Mouse (Mus musculus) cerebellum, adult 2 months (tissue): Measurements from ENCODE around the gene Fam76a. TPM values are rescaled to one million over a fixed set of nuclear protein-coding genes. Genes with fewer than 3 reads are reported as not detected.

ENCODE experiments used
- DNase-seq, 2 experiments: peaks; one replicate each; pipeline ENCODE4 v3.0.0; 2021
- H3K27ac ChIP-seq: fragments of 200-500 bp; 2 replicates; pipeline ENCODE4 v1.5.1; 2012; ENCODE audit warnings: low read length, control low read depth, inconsistent platforms; ENCODE audit not compliant: insufficient read depth
- H3K27me3 ChIP-seq: fragments of 200-500 bp; 2 replicates; pipeline ENCODE4 v1.6.1; 2012; ENCODE audit warnings: inconsistent platforms, mild to moderate bottlenecking, low read length, moderate library complexity; ENCODE audit not compliant: control insufficient read depth, insufficient read depth
- H3K4me1 ChIP-seq: fragments of 200-500 bp; 2 replicates; pipeline ENCODE4 v1.6.1; 2011; ENCODE audit warnings: low read length; ENCODE audit not compliant: control insufficient read depth, insufficient read depth
- H3K4me3 ChIP-seq: fragments of 200-500 bp; replicated peaks from 2 replicates; pipeline ENCODE3; 2011; ENCODE audit warnings: mild to moderate bottlenecking, low read depth, low read length, control low read depth; ENCODE audit not compliant: insufficient read depth
- CTCF ChIP-seq: fragments of 200-500 bp; IDR thresholded peaks from 2 replicates; pipeline ENCODE4 v1.5.1; 2011; ENCODE audit warnings: low read depth, mild to moderate bottlenecking, control low read depth, low read length, moderate library complexity, borderline replicate concordance; ENCODE audit not compliant: insufficient read depth
- POLR2A ChIP-seq: fragments of 200-500 bp; IDR thresholded peaks from 2 replicates; pipeline ENCODE4 v1.6.1; 2011; ENCODE audit warnings: low read length, control low read depth, borderline replicate concordance; ENCODE audit not compliant: insufficient read depth
- WGBS: fragments of 180-500 bp; shearing (Covaris S2); methylation state at CpG from one replicate; pipeline ENCODE4 v1.1.7; 2018; 5-methylcytosine and 5-hydroxymethylcytosine counted together
- polyA plus RNA-seq: library from polyadenylated mRNA; depleted of rRNA; stranded (reverse); fragments of >200 nt; gene quantifications from 2 replicates; pipeline ENCODE4 v1.2.3, GENCODE M21; 2012; rRNA removed

Fam76a gene
- polyA plus RNA-seq, 1 experiment: 30.0 TPM

GRCm38 (mm10) chr4:132871116-132871515, 51.2 kb downstream of the Fam76a start:
- Histone ChIP-seq H3K27me3 (no peaks in the 10 kb centered on the region), H3K4me1 (0 out of 2 replicates have a peak, but pooled peaks cover 2% of the 10 kb centered on the region), H3K27ac (no peak overlapping the region), H3K4me3 (no peak overlapping the region)
- 95% methylated on average over 3 of the region's 3 CpGs for WGBS
- TF ChIP-seq POLR2A: no peak
- no peak for TF ChIP-seq CTCF
- no peak for DNase-seq

DNA sequence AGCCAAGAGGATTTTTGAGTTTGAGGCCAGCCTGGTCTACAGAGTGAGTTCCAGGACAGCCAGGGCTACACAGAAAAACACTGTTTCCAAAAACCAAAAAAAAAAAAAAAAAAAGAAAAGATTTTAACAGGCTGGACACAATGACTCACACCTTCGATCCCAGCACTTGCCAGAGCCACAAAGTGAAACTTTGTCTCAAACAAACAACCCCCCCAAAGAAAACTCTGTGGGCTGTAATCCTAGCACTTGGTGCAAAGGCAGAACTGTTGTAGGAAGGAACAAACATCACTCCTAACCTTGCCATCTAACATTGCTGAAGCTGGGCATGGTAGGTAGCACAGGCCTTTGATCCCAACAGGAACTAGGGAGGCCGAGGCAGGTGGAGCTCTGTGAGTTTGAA, 57.5 kb downstream of the Fam76a start:
- H3K27me3 ChIP-seq: no peaks in the 10 kb centered on the region
- 94% methylated on average over 2 of the region's 2 CpGs for WGBS

DNA sequence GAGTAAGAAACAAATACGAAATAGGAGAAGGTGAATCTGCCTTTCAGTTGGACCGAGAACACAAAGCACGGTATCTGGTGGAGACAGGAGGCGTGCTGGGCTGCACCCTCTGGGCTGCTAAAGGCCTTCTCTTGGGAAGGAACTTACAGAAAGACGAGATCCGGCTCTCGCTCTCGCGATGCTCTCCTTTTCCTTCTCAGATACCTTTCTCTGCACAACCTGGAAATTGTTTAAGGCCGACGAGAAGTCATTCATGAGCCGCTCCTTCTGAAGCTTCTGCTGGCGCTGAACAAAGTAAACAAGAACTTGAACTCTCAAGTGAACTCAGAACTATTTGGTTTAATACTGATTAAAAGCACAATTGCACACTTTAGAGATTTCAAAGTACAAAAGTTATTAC, 59.3 kb downstream of the Fam76a start:
- Histone ChIP-seq H3K27ac (no peak overlapping the region), H3K27me3 (no peaks in the 10 kb centered on the region), H3K4me3 (no peak overlapping the region), H3K4me1 (no peaks in the 10 kb centered on the region)
- TF ChIP-seq CTCF: no peak
- no peak for TF ChIP-seq POLR2A
- DNase-seq: no peak
- 92% methylated on average over 13 of the region's 13 CpGs for WGBS

More for the DNA sequence above, 57.5 kb downstream of the Fam76a start:
- no peak overlapping the region for H3K27ac ChIP-seq
- no peaks in the 10 kb centered on the region for H3K4me1 ChIP-seq
- H3K4me3 ChIP-seq: no peak overlapping the region
- no peak for TF ChIP-seq CTCF
- no peak for DNase-seq

- H3K27me3 ChIP-seq: no peaks in the 10 kb centered on the region
- no peak overlapping the region for H3K4me3 ChIP-seq
- 97% methylated on average over 1 of the region's 1 CpGs for WGBS
- H3K4me1 ChIP-seq: no peaks in the 10 kb centered on the region
- TF ChIP-seq POLR2A: no peak
- TF ChIP-seq CTCF: no peak
- DNase-seq: no peak
- no peak overlapping the region for H3K27ac ChIP-seq
These were observed 61.5 kb downstream of the Fam76a start for GRCm38 (mm10) chr4:132860880-132861279.

Other genes with a start within 250 kb of the Fam76a start
- 7.4 and 7.6 TPM in 2 replicates for gene Xkr8, start 190.0 kb downstream of the Fam76a start, polyA plus RNA-seq
- gene Smpdl3b, start 165.3 kb downstream of the Fam76a start, polyA plus RNA-seq: 1.6 and 1.9 TPM in 2 replicates
- gene Rpa2, start 154.2 kb downstream of the Fam76a start, polyA plus RNA-seq: 20.0 and 21.3 TPM in 2 replicates
- 0.41 and 0.44 TPM in 2 replicates for gene Themis2, start 126.2 kb downstream of the Fam76a start, polyA plus RNA-seq
- 67.6 and 69.2 TPM in 2 replicates for gene Ppp1r8, start 79.4 kb downstream of the Fam76a start, polyA plus RNA-seq
- gene Stx12, start 38.0 kb downstream of the Fam76a start, polyA plus RNA-seq: 88.6 and 89.0 TPM in 2 replicates
- gene Fgr, start 51.5 kb upstream of the Fam76a start, polyA plus RNA-seq: 0.32 and 0.38 TPM in 2 replicates
- gene Ahdc1, start 88.7 kb upstream of the Fam76a start, polyA plus RNA-seq: 30.8 and 34.3 TPM in 2 replicates
- 15.0 and 16.3 TPM in 2 replicates for gene Wasf2, start 207.9 kb upstream of the Fam76a start, polyA plus RNA-seq